Mouse (Mus musculus) ES-E14 (cell line): Measurements from ENCODE around the gene Slc1a4.

Experiments used
- CHD2 ChIP-seq: IDR thresholded peaks from 2 replicates; pipeline ENCODE4 v1.6.1; 2014; ENCODE audit warnings: mild to moderate bottlenecking, low read depth, low read length, inconsistent platforms
- HCFC1 ChIP-seq: IDR thresholded peaks from 2 replicates; pipeline ENCODE4 v1.6.1; 2012; ENCODE audit warnings: low read length, inconsistent platforms, borderline replicate concordance; ENCODE audit not compliant: insufficient read depth
- MAFK ChIP-seq: IDR thresholded peaks from 2 replicates; pipeline ENCODE4 v1.6.1; 2014; ENCODE audit warnings: mild to moderate bottlenecking, low read depth, low read length, inconsistent platforms; ENCODE audit not compliant: insufficient read depth
- ZC3H11A ChIP-seq: IDR thresholded peaks from 2 replicates; pipeline ENCODE4 v1.6.1; 2012; ENCODE audit warnings: low read depth, mild to moderate bottlenecking, inconsistent platforms, low read length, borderline replicate concordance
- ZNF384 ChIP-seq: IDR thresholded peaks from 2 replicates; pipeline ENCODE4 v1.6.1; 2012; ENCODE audit warnings: low read depth, low read length, inconsistent platforms

DNA sequence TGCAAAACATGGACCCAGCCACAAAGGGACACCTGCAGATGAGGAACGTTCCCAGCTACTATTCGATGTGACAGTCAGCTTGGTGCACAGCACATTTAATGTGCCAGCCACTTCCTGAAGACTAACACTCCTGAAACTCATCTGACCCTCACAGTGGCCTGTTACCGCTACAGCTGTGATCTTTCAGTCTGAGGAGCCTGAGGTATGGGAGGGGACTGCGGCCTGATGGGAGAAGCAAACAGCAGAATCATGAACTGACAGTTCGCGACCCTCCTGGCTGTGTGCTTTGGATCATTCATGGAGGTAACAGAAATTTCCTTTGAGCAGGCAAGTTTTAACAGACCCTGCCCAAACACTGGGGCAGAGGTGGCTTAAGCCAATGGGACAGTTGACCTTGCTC, 31.7 kb downstream of the Slc1a4 start:
- TF ChIP-seq MAFK = no peak
- no peak for TF ChIP-seq CHD2
- no peak for TF ChIP-seq HCFC1
- no peak for TF ChIP-seq ZC3H11A
- no peak for TF ChIP-seq ZNF384
